Mouse (Mus musculus) neural tube, embryonic 11.5 days (tissue): Measurements from ENCODE around the gene Gngt2. TPM values are rescaled to one million over a fixed set of nuclear protein-coding genes. Genes with fewer than 3 reads are reported as not detected.

Source experiments
- ATAC-seq: fragments of 200-750 bp; cut with Nextera tagmentation; 2 replicates; pipeline ENCODE4 v1.8.0; 2017; ENCODE audit warnings: moderate number of reproducible peaks, mild to moderate bottlenecking, moderate TSS enrichment, moderate library complexity; ENCODE audit not compliant: insufficient read depth, low FRiP score, low TSS enrichment
- DNase-seq: peaks from one replicate; pipeline ENCODE4 v3.0.0-alpha.2; 2015; ENCODE audit warnings: low spot score
- H3K27ac ChIP-seq: fragments of 300-500 bp; sonication (generic); 2 replicates; pipeline ENCODE4 v1.5.1; 2014; ENCODE audit warnings: low read depth, mild to moderate bottlenecking, low read length
- H3K27me3 ChIP-seq: fragments of 300-500 bp; sonication (generic); 2 replicates; pipeline ENCODE4 v1.6.1; 2014; ENCODE audit warnings: mild to moderate bottlenecking, low read length, mixed read lengths; ENCODE audit not compliant: control insufficient read depth, insufficient read depth
- H3K36me3 ChIP-seq: fragments of 300-500 bp; sonication (generic); 2 replicates; pipeline ENCODE4 v1.6.1; 2014; ENCODE audit warnings: mild to moderate bottlenecking, low read length, moderate library complexity, mixed read lengths; ENCODE audit not compliant: control insufficient read depth, insufficient read depth
- H3K4me1 ChIP-seq: fragments of 300-500 bp; sonication (generic); 2 replicates; pipeline ENCODE4 v1.6.1; 2014; ENCODE audit warnings: low read length, mixed read lengths; ENCODE audit not compliant: control insufficient read depth, insufficient read depth
- H3K4me2 ChIP-seq: fragments of 300-500 bp; sonication (generic); 2 replicates; pipeline ENCODE4 v1.6.1; 2014; ENCODE audit warnings: low read depth, mild to moderate bottlenecking, moderate library complexity
- H3K4me3 ChIP-seq: fragments of 300-500 bp; sonication (generic); 2 replicates; pipeline ENCODE4 v1.5.1; 2014; ENCODE audit warnings: low read depth, low read length
- H3K9ac ChIP-seq: fragments of 300-500 bp; sonication (generic); 2 replicates; pipeline ENCODE4 v1.6.1; 2014; ENCODE audit warnings: mild to moderate bottlenecking, low read length
- H3K9me3 ChIP-seq: fragments of 300-500 bp; sonication (generic); 2 replicates; pipeline ENCODE4 v1.6.1; 2016; ENCODE audit warnings: low read length; ENCODE audit not compliant: control insufficient read depth
- WGBS: fragments of 180-500 bp; shearing (Covaris S2); extraction: QIAGEN DNeasy Blood & Tissue Kit; methylation state at CpG from one replicate; pipeline ENCODE4 v1.1.7; 2014; 5-methylcytosine and 5-hydroxymethylcytosine counted together
- polyA plus RNA-seq: library from polyadenylated mRNA; unstranded; fragments of >200 nt; fragmentation: Nextera tagmentation; extraction: Ambion mirVana; gene quantifications from 2 replicates; pipeline ENCODE4 v1.2.1, GENCODE M21; 2014

Gene Gngt2
- polyA plus RNA-seq, 1 experiment from 2014 or later = 6.6 TPM

GRCm38 (mm10) chr11:95808448-95809011, 28.5 kb upstream of the Gngt2 start:
- no peak for DNase-seq
- H3K9ac ChIP-seq = peak overlapping the region; percentile 6; the same call in 1 of the 2 replicates
- H3K36me3 ChIP-seq = no peaks in the 10 kb centered on the region
- H3K4me2 ChIP-seq = no peak overlapping the region
- no peak overlapping the region for H3K4me3 ChIP-seq
- H3K27ac ChIP-seq = no peak overlapping the region
- no peaks in the 10 kb centered on the region; the same call in 1 of the 2 replicates for H3K4me1 ChIP-seq
- ATAC-seq = no peak
- no peaks in the 10 kb centered on the region; the same call in 1 of the 2 replicates for H3K9me3 ChIP-seq
- 90% methylated on average over 5 of the region's 5 CpGs for WGBS
- H3K27me3 ChIP-seq = no peaks in the 10 kb centered on the region

GRCm38 (mm10) chr11:95809603-95810002, 27.4 kb upstream of the Gngt2 start:
- Histone ChIP-seq H3K27ac (no peak overlapping the region), H3K27me3 (no peaks in the 10 kb centered on the region), H3K9me3 (no peaks in the 10 kb centered on the region; the same call in 1 of the 2 replicates), H3K36me3 (no peaks in the 10 kb centered on the region), H3K4me3 (no peak overlapping the region), H3K4me2 (no peak overlapping the region), H3K4me1 (no peaks in the 10 kb centered on the region; the same call in 1 of the 2 replicates), H3K9ac (no peak overlapping the region)
- 38% methylated on average over 5 of the region's 5 CpGs for WGBS
- ATAC-seq (no peak), DNase-seq (no peak)

- Histone ChIP-seq H3K9ac (no peak overlapping the region), H3K36me3 (no peaks in the 10 kb centered on the region), H3K4me2 (no peak overlapping the region), H3K27ac (no peak overlapping the region), H3K4me1 (no peaks in the 10 kb centered on the region; the same call in 1 of the 2 replicates), H3K9me3 (no peaks in the 10 kb centered on the region; the same call in 1 of the 2 replicates), H3K27me3 (no peaks in the 10 kb centered on the region), H3K4me3 (no peak overlapping the region)
- WGBS = 55% methylated on average over 7 of the region's 7 CpGs
- DNase-seq (no peak), ATAC-seq (no peak)
Measured at GRCm38 (mm10) chr11:95810828-95811227, 26.2 kb upstream of the Gngt2 start.

- DNase-seq = no peak
- H3K36me3 ChIP-seq = no peaks in the 10 kb centered on the region
- 84% methylated on average over 6 of the region's 6 CpGs for WGBS
- no peak overlapping the region for H3K27ac ChIP-seq
- no peaks in the 10 kb centered on the region; the same call in 1 of the 2 replicates for H3K9me3 ChIP-seq
- H3K4me2 ChIP-seq = no peak overlapping the region
- no peaks in the 10 kb centered on the region for H3K27me3 ChIP-seq
- no peaks in the 10 kb centered on the region; the same call in 1 of the 2 replicates for H3K4me1 ChIP-seq
- H3K9ac ChIP-seq = no peak overlapping the region
- no peak for ATAC-seq
- no peak overlapping the region for H3K4me3 ChIP-seq
Measured at GRCm38 (mm10) chr11:95811741-95812140, 25.3 kb upstream of the Gngt2 start.

- Histone ChIP-seq H3K4me3 (no peak overlapping the region), H3K36me3 (no peaks in the 10 kb centered on the region), H3K27ac (no peak overlapping the region), H3K4me2 (no peak overlapping the region), H3K27me3 (no peaks in the 10 kb centered on the region), H3K9me3 (no peaks in the 10 kb centered on the region; the same call in 1 of the 2 replicates), H3K9ac (no peak overlapping the region), H3K4me1 (no peaks in the 10 kb centered on the region; the same call in 1 of the 2 replicates)
- 77% methylated on average over 4 of the region's 4 CpGs for WGBS
- ATAC-seq (no peak), DNase-seq (no peak)
Measured at GRCm38 (mm10) chr11:95812224-95812623, 24.8 kb upstream of the Gngt2 start.

- H3K27me3 ChIP-seq = no peaks in the 10 kb centered on the region
- H3K9ac ChIP-seq = no peak overlapping the region
- H3K4me2 ChIP-seq = no peak overlapping the region
- no peak overlapping the region for H3K27ac ChIP-seq
- 90% methylated on average over 2 of the region's 2 CpGs for WGBS
- DNase-seq = no peak
- ATAC-seq = no peak
- no peaks in the 10 kb centered on the region for H3K36me3 ChIP-seq
- H3K4me1 ChIP-seq = no peaks in the 10 kb centered on the region; the same call in 1 of the 2 replicates
- H3K9me3 ChIP-seq = no peaks in the 10 kb centered on the region
- no peak overlapping the region for H3K4me3 ChIP-seq
Measured at GRCm38 (mm10) chr11:95814101-95814500, 22.9 kb upstream of the Gngt2 start.

GRCm38 (mm10) chr11:95814857-95815256, 22.2 kb upstream of the Gngt2 start:
- Histone ChIP-seq H3K4me1 (no peaks in the 10 kb centered on the region), H3K4me3 (no peak overlapping the region), H3K9me3 (no peaks in the 10 kb centered on the region), H3K27ac (no peak overlapping the region), H3K9ac (no peak overlapping the region), H3K4me2 (no peak overlapping the region), H3K36me3 (no peaks in the 10 kb centered on the region), H3K27me3 (no peaks in the 10 kb centered on the region)
- DNase-seq = no peak
- no peak for ATAC-seq
- 80% methylated on average over 5 of the region's 5 CpGs for WGBS

- no peak for DNase-seq
- 81% methylated on average over 9 of the region's 9 CpGs for WGBS
Measured at GRCm38 (mm10) chr11:95815412-95815811, 21.6 kb upstream of the Gngt2 start.

GRCm38 (mm10) chr11:95819138-95819537, 17.9 kb upstream of the Gngt2 start:
- Histone ChIP-seq H3K36me3 (no peaks in the 10 kb centered on the region), H3K9ac (no peak overlapping the region), H3K9me3 (no peaks in the 10 kb centered on the region), H3K4me2 (no peak overlapping the region), H3K4me3 (no peak overlapping the region), H3K4me1 (no peaks in the 10 kb centered on the region), H3K27me3 (peaks cover 5% of the 10 kb centered on the region; the same call in 1 of the 2 replicates), H3K27ac (no peak overlapping the region)
- WGBS = 82% methylated on average over 8 of the region's 8 CpGs
- ATAC-seq (no peak), DNase-seq (no peak)

More at GRCm38 (mm10) chr11:95815412-95815811, 21.6 kb upstream of the Gngt2 start:
- Histone ChIP-seq H3K4me2 (no peak overlapping the region), H3K4me3 (no peak overlapping the region), H3K27me3 (no peaks in the 10 kb centered on the region), H3K4me1 (no peaks in the 10 kb centered on the region), H3K9me3 (no peaks in the 10 kb centered on the region), H3K36me3 (no peaks in the 10 kb centered on the region), H3K9ac (no peak overlapping the region), H3K27ac (no peak overlapping the region)
- ATAC-seq = no peak
